21 mouse cellular contexts compared by ENCODE assay signal in the genomic region with DNA sequence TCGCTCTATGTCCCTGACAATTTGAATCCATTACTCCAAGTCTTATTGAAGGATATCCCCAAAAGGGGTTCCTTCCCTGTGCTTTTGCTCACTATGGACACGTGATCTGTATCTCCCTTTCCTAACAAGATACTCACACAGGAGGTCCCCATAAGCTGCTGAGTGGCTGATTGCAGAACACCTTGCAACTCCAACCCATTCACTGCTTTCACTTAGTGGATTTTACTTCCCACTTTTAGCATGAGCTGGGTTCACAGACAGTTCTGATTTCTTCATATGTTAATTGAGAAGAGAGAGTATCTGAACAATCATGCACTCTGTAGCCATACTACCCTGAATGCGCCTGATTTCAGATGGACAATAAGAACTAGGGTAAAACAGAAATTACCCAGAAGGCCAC.
"Had no signal": no experiment of that assay in that cellular context is flagged by ENCODE, and none has a peak within 500 bp of the region (broad histone marks: within the 10 kb centered on the region; RNA-seq: fewer than 3 reads in every experiment).

No protein-coding gene starts in this region.

- ATAC-seq: midbrain, embryonic 15.5 days had no signal

- H3K9ac ChIP-seq: liver, embryonic 14.5 days; lung, embryonic 14.5 days; midbrain, embryonic 13.5 days; midbrain, embryonic 15.5 days; neural tube, embryonic 13.5 days; neural tube, embryonic 15.5 days had no signal

- DNase-seq: lung, adult 18-20 months; lung, embryonic 14.5 days; lung, postnatal 14 days; lung, postnatal 36 days; retina, postnatal 1 day; right cerebral cortex, adult 18-20 months; right cerebral cortex, postnatal 25 days; right cerebral cortex, postnatal 4 days; spleen, adult 18-20 months; thymus, adult 18-20 months; thymus, postnatal 14 days; thymus, postnatal 36 days had no signal

- H3K36me3 ChIP-seq: midbrain, embryonic 13.5 days; midbrain, embryonic 15.5 days; neural tube, embryonic 13.5 days; neural tube, embryonic 15.5 days had no signal

- H3K27ac ChIP-seq: liver, embryonic 14.5 days; macrophage; midbrain, embryonic 13.5 days; midbrain, embryonic 15.5 days; neural tube, embryonic 13.5 days; neural tube, embryonic 15.5 days had no signal

- H3K4me3 ChIP-seq: megakaryocyte, embryonic 14.5 days; midbrain, embryonic 13.5 days; midbrain, embryonic 15.5 days; myocyte; neural tube, embryonic 13.5 days; neural tube, embryonic 15.5 days had no signal

- H3K9me3 ChIP-seq: megakaryocyte, embryonic 14.5 days; midbrain, embryonic 13.5 days; midbrain, embryonic 15.5 days; neural tube, embryonic 13.5 days; neural tube, embryonic 15.5 days had no signal

- H3K4me2 ChIP-seq: lung, embryonic 14.5 days; midbrain, embryonic 11.5 days; midbrain, embryonic 13.5 days; midbrain, embryonic 15.5 days; neural tube, embryonic 13.5 days; neural tube, embryonic 15.5 days had no signal

- H3K27me3 ChIP-seq: megakaryocyte, embryonic 14.5 days; midbrain, embryonic 13.5 days; midbrain, embryonic 15.5 days; neural tube, embryonic 13.5 days; neural tube, embryonic 15.5 days had no signal

- H3K4me1 ChIP-seq: megakaryocyte, embryonic 14.5 days; midbrain, embryonic 13.5 days; midbrain, embryonic 15.5 days; neural tube, embryonic 13.5 days; neural tube, embryonic 15.5 days had no signal
